Mouse (Mus musculus): Measurements from ENCODE around the gene Slamf7. TPM values are rescaled to one million over a fixed set of nuclear protein-coding genes. Genes with fewer than 3 reads are reported as not detected.

Gene Slamf7
- 5.3 TPM for polyA plus RNA-seq (2014; fragmentation: Illumina TruSeq; extraction: RNeasy Lipid Tissue Mini Kit (QIAGEN cat#74804); ENCODE audit: low read depth, low replicate concordance)

DNA sequence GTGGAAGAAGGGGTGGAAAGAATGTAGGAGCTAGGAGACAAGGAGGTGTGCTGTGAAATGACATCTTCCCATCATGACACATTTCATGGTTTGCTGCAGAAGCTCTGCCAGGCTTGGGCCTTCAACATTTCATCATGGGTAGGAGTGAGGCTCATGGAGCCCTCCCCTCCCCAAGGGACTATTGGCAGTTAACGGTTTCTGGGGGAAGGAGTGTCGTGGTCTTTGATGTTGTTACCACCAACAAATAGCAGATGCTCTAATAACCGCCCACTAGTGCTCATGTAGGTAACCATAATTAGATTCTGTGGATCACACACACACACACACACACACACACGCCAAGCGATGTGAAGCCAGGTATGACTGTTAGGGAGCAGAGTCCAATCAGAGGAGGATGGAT, at the start of gene Slamf7:
Slamf7 (minus strand) TSS at position 302 of the 400 bp plus-strand sequence.

DNA sequence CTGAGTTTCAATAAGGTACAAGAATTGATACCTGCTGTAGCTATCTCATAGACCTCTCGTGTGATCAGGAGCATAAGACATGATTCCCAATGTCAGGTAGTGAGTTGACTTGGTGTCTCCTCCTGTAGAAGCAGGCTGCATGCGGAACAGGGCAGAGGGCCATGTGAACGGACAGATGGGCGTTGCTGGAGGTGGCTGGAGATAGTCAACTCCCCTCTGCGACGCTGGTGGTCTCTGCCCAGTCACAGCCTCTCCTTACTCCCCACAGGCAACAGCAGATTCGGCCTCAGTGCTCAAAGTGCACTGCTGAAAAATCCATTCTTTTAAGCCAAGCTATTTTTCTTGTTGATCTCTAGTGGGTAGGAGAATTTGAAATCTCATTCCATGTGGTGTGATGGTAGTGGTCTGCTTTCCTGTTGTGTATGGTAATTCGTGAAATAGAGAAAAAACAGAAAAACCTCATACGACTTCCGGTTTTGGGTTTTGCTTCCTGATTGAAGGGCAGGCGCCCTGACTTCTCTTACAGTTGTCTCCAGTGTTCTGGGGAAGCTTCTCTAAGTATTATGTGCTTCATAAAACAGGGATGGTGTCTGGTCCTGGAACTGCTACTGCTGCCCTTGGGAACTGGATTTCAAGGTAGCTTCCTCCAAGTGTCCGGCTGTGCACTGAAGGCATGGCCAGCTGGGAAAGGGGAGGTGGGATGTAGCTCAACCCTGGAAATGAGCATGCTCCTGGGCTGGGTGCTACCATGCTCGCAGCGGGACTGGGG, 28.9 kb upstream of the Slamf7 start, which contains the start of gene Cd48:
Cd48 (plus strand) TSS at position 479 of the 769 bp plus-strand sequence.

DNA sequence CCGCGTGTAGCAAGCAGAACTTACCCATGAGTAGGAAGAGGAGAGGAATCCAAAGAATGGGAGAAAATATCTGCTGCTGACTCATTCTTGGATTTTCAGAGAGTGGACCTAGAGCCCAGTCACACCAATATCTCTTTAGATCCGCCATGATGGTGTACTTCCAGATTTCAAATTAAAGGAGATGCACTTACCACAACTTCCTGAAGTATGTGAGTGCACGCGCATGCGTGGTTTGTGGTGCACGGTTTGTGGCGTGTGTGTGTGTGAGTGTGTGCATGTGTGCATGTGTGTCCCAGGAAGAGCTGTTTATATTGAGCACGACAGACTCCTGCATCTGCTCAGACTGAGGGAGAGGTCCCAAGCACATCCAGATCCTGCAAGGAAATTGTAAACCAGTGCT, 45.7 kb downstream of the Slamf7 start, which contains the start of gene Ly9:
Ly9 (minus strand) TSS at position 235 of the 400 bp plus-strand sequence.

Other genes starting within 250 kb of the Slamf7 start
- gene Usf1, start 241.7 kb downstream of the Slamf7 start, polyA plus RNA-seq (2014; fragmentation: Illumina TruSeq; extraction: RNeasy Lipid Tissue Mini Kit (QIAGEN cat#74804); ENCODE audit: low read depth, low replicate concordance), result 1.4 TPM
- 34.1 TPM for gene Tstd1, start 234.2 kb downstream of the Slamf7 start, polyA plus RNA-seq (2014; fragmentation: Illumina TruSeq; extraction: RNeasy Lipid Tissue Mini Kit (QIAGEN cat#74804); ENCODE audit: low read depth, low replicate concordance)
- 91.4 TPM for gene F11r, start 215.5 kb downstream of the Slamf7 start, polyA plus RNA-seq (2014; fragmentation: Illumina TruSeq; extraction: RNeasy Lipid Tissue Mini Kit (QIAGEN cat#74804); ENCODE audit: low read depth, low replicate concordance)
- 2.5 TPM for gene Alyref2, start 149.6 kb downstream of the Slamf7 start, polyA plus RNA-seq (2014; fragmentation: Illumina TruSeq; extraction: RNeasy Lipid Tissue Mini Kit (QIAGEN cat#74804); ENCODE audit: low read depth, low replicate concordance)
- gene Itln1, start 117.7 kb downstream of the Slamf7 start, polyA plus RNA-seq (2014; fragmentation: Illumina TruSeq; extraction: RNeasy Lipid Tissue Mini Kit (QIAGEN cat#74804); ENCODE audit: low read depth, low replicate concordance), result 0.41 TPM
- gene Cd244a, start 93.8 kb downstream of the Slamf7 start, polyA plus RNA-seq (2014; fragmentation: Illumina TruSeq; extraction: RNeasy Lipid Tissue Mini Kit (QIAGEN cat#74804); ENCODE audit: low read depth, low replicate concordance), result 4.2 TPM
- 3.9 TPM for gene Ly9, start 45.6 kb downstream of the Slamf7 start, polyA plus RNA-seq (2014; fragmentation: Illumina TruSeq; extraction: RNeasy Lipid Tissue Mini Kit (QIAGEN cat#74804); ENCODE audit: low read depth, low replicate concordance)
- 22.7 TPM for gene Cd48, start 29.0 kb upstream of the Slamf7 start, polyA plus RNA-seq (2014; fragmentation: Illumina TruSeq; extraction: RNeasy Lipid Tissue Mini Kit (QIAGEN cat#74804); ENCODE audit: low read depth, low replicate concordance)
- 0.66 TPM for gene Slamf1, start 114.1 kb upstream of the Slamf7 start, polyA plus RNA-seq (2014; fragmentation: Illumina TruSeq; extraction: RNeasy Lipid Tissue Mini Kit (QIAGEN cat#74804); ENCODE audit: low read depth, low replicate concordance)
- gene Cd84, start 186.7 kb upstream of the Slamf7 start, polyA plus RNA-seq (2014; fragmentation: Illumina TruSeq; extraction: RNeasy Lipid Tissue Mini Kit (QIAGEN cat#74804); ENCODE audit: low read depth, low replicate concordance), result 22.0 TPM
- 2.1 TPM for gene Gm10521, start 242.6 kb upstream of the Slamf7 start, polyA plus RNA-seq (2014; fragmentation: Illumina TruSeq; extraction: RNeasy Lipid Tissue Mini Kit (QIAGEN cat#74804); ENCODE audit: low read depth, low replicate concordance)

Measured in sigmoid colon, adult 10 weeks (tissue).